Mouse (Mus musculus): ENCODE measurements around the gene Scfd2. TPM values are rescaled to one million over a fixed set of nuclear protein-coding genes. Genes with fewer than 3 reads are reported as not detected.
A peak's percentile ranks its signal among the peaks of the same experiment; 100 is the strongest.

Scfd2 gene
- polyA plus RNA-seq, 1 experiment from 2014 or later = 13.2 TPM

- WGBS = 29% methylated on average over 14 of the region's 14 CpGs
- H3K4me3 ChIP-seq (ENCODE audit: low read depth, low read length) = no peak overlapping the region
- ATAC-seq (replicated peaks; ENCODE audit: low FRiP score, low TSS enrichment, low read depth) (no peak), DNase-seq (ENCODE audit: low spot score) (no peak)
- H3K4me2 ChIP-seq (ENCODE audit: low read length) = no peak overlapping the region
- H3K27ac ChIP-seq (ENCODE audit: low read depth) = peak overlapping the region; percentile 61
- H3K27me3 ChIP-seq (replicated peaks; ENCODE audit: control insufficient read depth, insufficient read depth, low read length) = no peaks in the 10 kb centered on the region
- no peaks in the 10 kb centered on the region for H3K36me3 ChIP-seq (ENCODE audit: control insufficient read depth, insufficient read depth, low read length)
- H3K4me1 ChIP-seq (replicated peaks; ENCODE audit: control insufficient read depth, insufficient read depth, low read length) = peaks cover 19% of the 10 kb centered on the region
- no peak overlapping the region for H3K9ac ChIP-seq (ENCODE audit: low read length)
- H3K9me3 ChIP-seq (ENCODE audit: control insufficient read depth, low read length) = no peaks in the 10 kb centered on the region
Measured at GRCm38 (mm10) chr5:74175526-74176270, 355.9 kb downstream of the Scfd2 start.

GRCm38 (mm10) chr5:74173162-74173844 is 358.3 kb downstream of the Scfd2 start:
- H3K36me3 ChIP-seq (ENCODE audit: control insufficient read depth, insufficient read depth, low read length) = no peaks in the 10 kb centered on the region
- H3K4me1 ChIP-seq (replicated peaks; ENCODE audit: control insufficient read depth, insufficient read depth, low read length) = peaks cover 19% of the 10 kb centered on the region
- no peak for DNase-seq (ENCODE audit: low spot score)
- no peak overlapping the region for H3K9ac ChIP-seq (ENCODE audit: low read length)
- H3K27ac ChIP-seq (ENCODE audit: low read depth) = peak overlapping the region; percentile 17; the same call in 1 of the 2 replicates
- no peak for ATAC-seq (replicated peaks; ENCODE audit: low FRiP score, low TSS enrichment, low read depth)
- H3K4me3 ChIP-seq (ENCODE audit: low read depth, low read length) = no peak overlapping the region
- WGBS = 63% methylated on average over 18 of the region's 18 CpGs
- H3K27me3 ChIP-seq (replicated peaks; ENCODE audit: control insufficient read depth, insufficient read depth, low read length) = no peaks in the 10 kb centered on the region
- no peaks in the 10 kb centered on the region for H3K9me3 ChIP-seq (ENCODE audit: control insufficient read depth, low read length)
- H3K4me2 ChIP-seq (ENCODE audit: low read length) = no peak overlapping the region

- H3K27me3 ChIP-seq (replicated peaks; ENCODE audit: control insufficient read depth, insufficient read depth, low read length) = no peaks in the 10 kb centered on the region
- ATAC-seq (replicated peaks; ENCODE audit: low FRiP score, low TSS enrichment, low read depth) (no peak), DNase-seq (ENCODE audit: low spot score) (no peak)
- H3K4me3 ChIP-seq (ENCODE audit: low read depth, low read length) = no peak overlapping the region
- 56% methylated on average over 12 of the region's 12 CpGs for WGBS
- peaks cover 19% of the 10 kb centered on the region for H3K4me1 ChIP-seq (replicated peaks; ENCODE audit: control insufficient read depth, insufficient read depth, low read length)
- no peak overlapping the region for H3K27ac ChIP-seq (ENCODE audit: low read depth)
- H3K9me3 ChIP-seq (ENCODE audit: control insufficient read depth, low read length) = no peaks in the 10 kb centered on the region
- H3K4me2 ChIP-seq (ENCODE audit: low read length) = no peak overlapping the region
- no peaks in the 10 kb centered on the region for H3K36me3 ChIP-seq (ENCODE audit: control insufficient read depth, insufficient read depth, low read length)
- no peak overlapping the region for H3K9ac ChIP-seq (ENCODE audit: low read length)
Measured at GRCm38 (mm10) chr5:74172208-74172607, 359.4 kb downstream of the Scfd2 start.

- 64% methylated on average over 9 of the region's 9 CpGs for WGBS
- Histone ChIP-seq H3K4me1 (replicated peaks; ENCODE audit: control insufficient read depth, insufficient read depth, low read length) (peaks cover 19% of the 10 kb centered on the region), H3K27ac (ENCODE audit: low read depth) (no peak overlapping the region), H3K9me3 (ENCODE audit: control insufficient read depth, low read length) (no peaks in the 10 kb centered on the region), H3K36me3 (ENCODE audit: control insufficient read depth, insufficient read depth, low read length) (no peaks in the 10 kb centered on the region), H3K4me3 (ENCODE audit: low read depth, low read length) (no peak overlapping the region), H3K9ac (ENCODE audit: low read length) (no peak overlapping the region), H3K27me3 (replicated peaks; ENCODE audit: control insufficient read depth, insufficient read depth, low read length) (no peaks in the 10 kb centered on the region), H3K4me2 (ENCODE audit: low read length) (no peak overlapping the region)
- no peak for ATAC-seq (replicated peaks; ENCODE audit: low FRiP score, low TSS enrichment, low read depth)
- DNase-seq (ENCODE audit: low spot score) = no peak
Measured at GRCm38 (mm10) chr5:74171768-74172167, 359.8 kb downstream of the Scfd2 start.

GRCm38 (mm10) chr5:74168085-74168484 is 363.5 kb downstream of the Scfd2 start:
- H3K27ac ChIP-seq (ENCODE audit: low read depth) = peak overlapping the region; percentile 43; the same call in 1 of the 2 replicates

GRCm38 (mm10) chr5:74166642-74167041 is 364.9 kb downstream of the Scfd2 start:
- 79% methylated on average over 3 of the region's 3 CpGs for WGBS
- Histone ChIP-seq H3K27me3 (replicated peaks; ENCODE audit: control insufficient read depth, insufficient read depth, low read length) (no peaks in the 10 kb centered on the region), H3K4me2 (ENCODE audit: low read length) (no peak overlapping the region), H3K36me3 (ENCODE audit: control insufficient read depth, insufficient read depth, low read length) (no peaks in the 10 kb centered on the region), H3K4me1 (replicated peaks; ENCODE audit: control insufficient read depth, insufficient read depth, low read length) (peaks cover 7% of the 10 kb centered on the region), H3K4me3 (ENCODE audit: low read depth, low read length) (no peak overlapping the region), H3K9me3 (ENCODE audit: control insufficient read depth, low read length) (no peaks in the 10 kb centered on the region), H3K27ac (ENCODE audit: low read depth) (no peak overlapping the region), H3K9ac (ENCODE audit: low read length) (no peak overlapping the region)
- DNase-seq (ENCODE audit: low spot score) = no peak
- no peak for ATAC-seq (replicated peaks; ENCODE audit: low FRiP score, low TSS enrichment, low read depth)

More at GRCm38 (mm10) chr5:74168085-74168484, 363.5 kb downstream of the Scfd2 start:
- H3K4me1 ChIP-seq (replicated peaks; ENCODE audit: control insufficient read depth, insufficient read depth, low read length) = no peaks in the 10 kb centered on the region; the same call in none of the 2 replicates
- no peak overlapping the region for H3K4me3 ChIP-seq (ENCODE audit: low read depth, low read length)
- WGBS = 35% methylated on average over 3 of the region's 3 CpGs
- H3K9ac ChIP-seq (ENCODE audit: low read length) = no peak overlapping the region
- no peaks in the 10 kb centered on the region for H3K36me3 ChIP-seq (ENCODE audit: control insufficient read depth, insufficient read depth, low read length)
- ATAC-seq (replicated peaks; ENCODE audit: low FRiP score, low TSS enrichment, low read depth) (peak; percentile 33; the same call in 1 of the 2 replicates), DNase-seq (ENCODE audit: low spot score) (no peak)
- no peaks in the 10 kb centered on the region for H3K9me3 ChIP-seq (ENCODE audit: control insufficient read depth, low read length)
- no peak overlapping the region for H3K4me2 ChIP-seq (ENCODE audit: low read length)
- H3K27me3 ChIP-seq (replicated peaks; ENCODE audit: control insufficient read depth, insufficient read depth, low read length) = no peaks in the 10 kb centered on the region

- no peaks in the 10 kb centered on the region for H3K27me3 ChIP-seq (replicated peaks; ENCODE audit: control insufficient read depth, insufficient read depth, low read length)
Measured at GRCm38 (mm10) chr5:74164547-74164946, 367.0 kb downstream of the Scfd2 start.

GRCm38 (mm10) chr5:74163141-74163540 is 368.4 kb downstream of the Scfd2 start:
- Histone ChIP-seq H3K36me3 (ENCODE audit: control insufficient read depth, insufficient read depth, low read length) (no peaks in the 10 kb centered on the region), H3K4me3 (ENCODE audit: low read depth, low read length) (no peak overlapping the region), H3K9ac (ENCODE audit: low read length) (no peak overlapping the region), H3K4me2 (ENCODE audit: low read length) (no peak overlapping the region), H3K9me3 (ENCODE audit: control insufficient read depth, low read length) (no peaks in the 10 kb centered on the region), H3K27ac (ENCODE audit: low read depth) (no peak overlapping the region), H3K4me1 (replicated peaks; ENCODE audit: control insufficient read depth, insufficient read depth, low read length) (peaks cover 27% of the 10 kb centered on the region), H3K27me3 (replicated peaks; ENCODE audit: control insufficient read depth, insufficient read depth, low read length) (no peaks in the 10 kb centered on the region)
- DNase-seq (ENCODE audit: low spot score) (no peak), ATAC-seq (replicated peaks; ENCODE audit: low FRiP score, low TSS enrichment, low read depth) (no peak)
- 84% methylated on average over 6 of the region's 6 CpGs for WGBS

More at GRCm38 (mm10) chr5:74164547-74164946, 367.0 kb downstream of the Scfd2 start:
- peaks cover 26% of the 10 kb centered on the region for H3K4me1 ChIP-seq (replicated peaks; ENCODE audit: control insufficient read depth, insufficient read depth, low read length)
- H3K9ac ChIP-seq (ENCODE audit: low read length) = no peak overlapping the region
- ATAC-seq (replicated peaks; ENCODE audit: low FRiP score, low TSS enrichment, low read depth) = no peak
- no peak overlapping the region for H3K4me3 ChIP-seq (ENCODE audit: low read depth, low read length)
- no peaks in the 10 kb centered on the region for H3K36me3 ChIP-seq (ENCODE audit: control insufficient read depth, insufficient read depth, low read length)
- no peaks in the 10 kb centered on the region for H3K9me3 ChIP-seq (ENCODE audit: control insufficient read depth, low read length)
- WGBS = 91% methylated on average over 7 of the region's 7 CpGs
- no peak overlapping the region for H3K4me2 ChIP-seq (ENCODE audit: low read length)
- no peak overlapping the region for H3K27ac ChIP-seq (ENCODE audit: low read depth)
- no peak for DNase-seq (ENCODE audit: low spot score)
